ENCODE assay signal across 1 mouse cellular context in genomic region chr7:3630478-3630815, GRCm38 (mm10).
TF ChIP-seq lines count a peak whose summit lies in the region.

No protein-coding gene starts in this region.

TF ChIP-seq in MEL, 35 proteins besides CTCF, POLR2A, EP300 and RAD21:
- TF ChIP-seq NELFE (IDR thresholded peaks at IDR 0.05; ENCODE audit: low read depth, low read length) (no peak), GATA1 (IDR thresholded peaks at IDR 0.05; ENCODE audit: low read depth, low read length) (no peak), POLR2AphosphoS2 (IDR thresholded peaks at IDR 0.05; ENCODE audit: low read length) (no peak), ZNF384 (IDR thresholded peaks at IDR 0.05; ENCODE audit: low read depth, low read length) (no peak), ZC3H11A (IDR thresholded peaks at IDR 0.05; ENCODE audit: low read depth, low read length) (no peak), E2F4 (IDR thresholded peaks at IDR 0.05; ENCODE audit: borderline replicate concordance, low read depth, low read length) (no peak), ETS1 (IDR thresholded peaks at IDR 0.05; ENCODE audit: low read depth, low read length) (no peak)
